Mouse (Mus musculus) CH12.LX (cell line): Measurements from ENCODE around the gene Sh2d1b2. TPM values are rescaled to one million over a fixed set of nuclear protein-coding genes. Genes with fewer than 3 reads are reported as not detected.

Experiments
- DNase-seq: peaks from one replicate; pipeline ENCODE4 v3.0.0-alpha.2; 2013; ENCODE audit errors: extremely low read depth
- H3K27ac ChIP-seq: 2 replicates; pipeline ENCODE4 v1.5.1; 2012; ENCODE audit warnings: low read depth, mild to moderate bottlenecking, control low read depth, moderate library complexity; ENCODE audit not compliant: insufficient read depth
- H3K27me3 ChIP-seq: replicated peaks from 2 replicates; pipeline ENCODE3; 2012; ENCODE audit warnings: inconsistent platforms
- H3K36me3 ChIP-seq, 2 experiments: replicated peaks in 1 of 2; 2 replicates each; pipeline versions ENCODE3 to v1.6.1; 2012; ENCODE audit warnings: inconsistent platforms in 1 of 2, low read length in 1 of 2, mild to moderate bottlenecking in 1 of 2, mixed read lengths in 1 of 2, moderate library complexity in 1 of 2; ENCODE audit not compliant: control insufficient read depth in 1 of 2, insufficient read depth in 1 of 2
- H3K4me1 ChIP-seq, 2 experiments: 2 replicates each; pipeline ENCODE4 v1.6.1; 2012; ENCODE audit warnings: inconsistent platforms in 1 of 2, moderate library complexity in 1 of 2; ENCODE audit not compliant: insufficient read depth in 2 of 2, control insufficient read depth in 1 of 2
- H3K4me2 ChIP-seq: 2 replicates; pipeline ENCODE4 v1.6.1; 2012; ENCODE audit warnings: low read depth, mild to moderate bottlenecking, control low read depth; ENCODE audit not compliant: poor library complexity, insufficient read depth, severe bottlenecking
- H3K4me3 ChIP-seq, 3 experiments: fragments of 150-350 bp in 1 of 3; sonication (generic) in 1 of 3; replicated peaks in 1 of 3; 2 replicates each; pipeline versions ENCODE3 to v1.5.1; 2011 to 2012; ENCODE audit warnings: low read depth in 2 of 3, low read length in 2 of 3, mild to moderate bottlenecking in 2 of 3, moderate library complexity in 2 of 3, control low read depth in 1 of 3, improper control_type of control experiment in 1 of 3, inconsistent platforms in 1 of 3, mixed read lengths in 1 of 3; ENCODE audit not compliant: poor library complexity in 1 of 3
- H3K79me2 ChIP-seq: replicated peaks from 2 replicates; pipeline ENCODE4 v1.6.1; 2012; ENCODE audit warnings: mild to moderate bottlenecking, moderate library complexity; ENCODE audit not compliant: control insufficient read depth, poor library complexity, insufficient read depth, severe bottlenecking; ENCODE audit errors: extremely low read depth
- H3K9ac ChIP-seq: 2 replicates; pipeline ENCODE4 v1.6.1; 2012; ENCODE audit warnings: low read depth, mild to moderate bottlenecking, control low read depth, moderate library complexity; ENCODE audit not compliant: insufficient read depth
- H3K9me3 ChIP-seq: replicated peaks from 2 replicates; pipeline ENCODE3; 2012; ENCODE audit warnings: low read length, inconsistent platforms, mixed read lengths
- BHLHE40 ChIP-seq: IDR thresholded peaks from 2 replicates; pipeline ENCODE4 v1.6.1; 2011; ENCODE audit warnings: mild to moderate bottlenecking, low read depth, low read length, improper control_type of control experiment
- CTCF ChIP-seq, 2 experiments: IDR thresholded peaks in 1 of 2; conservative IDR thresholded peaks in 1 of 2; 2 replicates each; pipeline ENCODE4 v1.5.1; 2011 to 2012; ENCODE audit warnings: low read depth in 2 of 2, low read length in 2 of 2, improper control_type of control experiment in 1 of 2, inconsistent platforms in 1 of 2, mild to moderate bottlenecking in 1 of 2, moderate library complexity in 1 of 2
- E2F4 ChIP-seq: IDR thresholded peaks from 2 replicates; pipeline ENCODE4 v1.6.1; 2011; ENCODE audit warnings: low read depth, low read length, improper control_type of control experiment; ENCODE audit not compliant: insufficient replicate concordance
- ELF1 ChIP-seq: IDR thresholded peaks from 2 replicates; pipeline ENCODE4 v1.6.1; 2014; ENCODE audit warnings: low read depth, mild to moderate bottlenecking, inconsistent platforms, low read length, improper control_type of control experiment
- ETS1 ChIP-seq: conservative IDR thresholded peaks from 2 replicates; pipeline ENCODE4 v1.6.1; 2012; ENCODE audit warnings: low read depth, mild to moderate bottlenecking, inconsistent platforms, low read length, improper control_type of control experiment, moderate library complexity
- GABPA ChIP-seq: IDR thresholded peaks from 2 replicates; pipeline ENCODE4 v1.6.1; 2012; ENCODE audit warnings: low read depth, low read length, improper control_type of control experiment, inconsistent platforms; ENCODE audit not compliant: insufficient replicate concordance
- JUN ChIP-seq: IDR thresholded peaks from 2 replicates; pipeline ENCODE4 v1.6.1; 2011; ENCODE audit warnings: low read depth, mild to moderate bottlenecking, low read length, improper control_type of control experiment, moderate library complexity; ENCODE audit not compliant: insufficient read depth
- JUND ChIP-seq: conservative IDR thresholded peaks from 2 replicates; pipeline ENCODE4 v1.6.1; 2011; ENCODE audit warnings: low read depth, low read length, improper control_type of control experiment
- KAT2A ChIP-seq: IDR thresholded peaks from 2 replicates; pipeline ENCODE4 v1.6.1; 2012; ENCODE audit warnings: low read length, improper control_type of control experiment, inconsistent platforms; ENCODE audit not compliant: insufficient replicate concordance
- MAFK ChIP-seq: IDR thresholded peaks from 2 replicates; pipeline ENCODE4 v1.6.1; 2011; ENCODE audit warnings: low read length, improper control_type of control experiment; ENCODE audit not compliant: insufficient replicate concordance
- MXI1 ChIP-seq: IDR thresholded peaks from 2 replicates; pipeline ENCODE4 v1.6.1; 2011; ENCODE audit warnings: mild to moderate bottlenecking, low read depth, low read length, improper control_type of control experiment
- MYC ChIP-seq: IDR thresholded peaks from 2 replicates; pipeline ENCODE4 v1.6.1; 2011; ENCODE audit warnings: low read depth, mild to moderate bottlenecking, improper control_type of control experiment, low read length
- PAX5 ChIP-seq: IDR thresholded peaks from 2 replicates; pipeline ENCODE4 v1.6.1; 2012; ENCODE audit warnings: low read length, inconsistent platforms, mixed read lengths
- POLR2AphosphoS2 ChIP-seq: IDR thresholded peaks from 2 replicates; pipeline ENCODE4 v1.6.1; 2011; ENCODE audit warnings: low read depth, low read length, improper control_type of control experiment
- RAD21 ChIP-seq: IDR thresholded peaks from 2 replicates; pipeline ENCODE4 v1.6.1; 2011; ENCODE audit warnings: low read depth, mild to moderate bottlenecking, low read length, improper control_type of control experiment, moderate library complexity
- RCOR1 ChIP-seq: conservative IDR thresholded peaks from 2 replicates; pipeline ENCODE4 v1.6.1; 2012; ENCODE audit warnings: low read depth, mild to moderate bottlenecking, inconsistent platforms, low read length, improper control_type of control experiment
- SIN3A ChIP-seq: IDR thresholded peaks from 2 replicates; pipeline ENCODE4 v1.6.1; 2012; ENCODE audit warnings: low read length, improper control_type of control experiment, inconsistent platforms
- SMC3 ChIP-seq: IDR thresholded peaks from 2 replicates; pipeline ENCODE4 v1.6.1; 2011; ENCODE audit warnings: low read depth, low read length, improper control_type of control experiment
- TBP ChIP-seq: conservative IDR thresholded peaks from 2 replicates; pipeline ENCODE4 v1.6.1; 2011; ENCODE audit warnings: low read depth, low read length, improper control_type of control experiment
- UBTF ChIP-seq: IDR thresholded peaks from 2 replicates; pipeline ENCODE4 v1.6.1; 2012; ENCODE audit warnings: low read depth, mild to moderate bottlenecking, inconsistent platforms, low read length, improper control_type of control experiment, moderate library complexity
- ZC3H11A ChIP-seq: IDR thresholded peaks from 2 replicates; pipeline ENCODE4 v1.6.1; 2012; ENCODE audit warnings: low read depth, mild to moderate bottlenecking, inconsistent platforms, low read length, improper control_type of control experiment
- ZKSCAN1 ChIP-seq: IDR thresholded peaks from 2 replicates; pipeline ENCODE4 v1.6.1; 2012; ENCODE audit warnings: low read depth, inconsistent platforms, low read length, improper control_type of control experiment, borderline replicate concordance
- ZMIZ1 ChIP-seq: IDR thresholded peaks from 2 replicates; pipeline ENCODE4 v1.6.1; 2012; ENCODE audit warnings: low read depth, mild to moderate bottlenecking, inconsistent platforms, low read length, improper control_type of control experiment
- ZNF384 ChIP-seq: IDR thresholded peaks from 2 replicates; pipeline ENCODE4 v1.6.1; 2012; ENCODE audit warnings: low read depth, low read length, improper control_type of control experiment, inconsistent platforms
- dilution Hi-C: fragments of 300-500 bp; cut with MboI; formaldehyde crosslinking; loops from 2 replicates; pipeline ENCODE4 v1.14.3; 2020; ENCODE audit warnings: low sequenced_read_pairs; ENCODE audit not compliant: extremely low pct_unique_long_range_greater_than_20kb, extremely low pct_ligation_motif_present
- in situ Hi-C: fragments of 300-500 bp; cut with MboI; formaldehyde crosslinking; loops from 3 replicates; pipeline ENCODE4 v1.14.3; 2019; ENCODE audit warnings: low sequenced_read_pairs, low pct_ligation_motif_present, low pct_unique_long_range_greater_than_20kb, mixed read lengths
- polyA plus RNA-seq: library from polyadenylated mRNA; unstranded; fragments of >175 nt; gene quantifications from 2 replicates; pipeline ENCODE4 v1.2.1, GENCODE M21; 2012; ENCODE audit warnings: low read depth; ENCODE audit not compliant: insufficient read length
- total RNA-seq, 2 experiments: library from RNA; depleted of rRNA; stranded (reverse); fragments of 300-350 nt in 1 of 2; fragments of >200 nt in 1 of 2; gene quantifications; 2 replicates each; pipeline ENCODE4 v1.2.3; 2012 to 2014

The Sh2d1b2 gene
- total and polyA plus RNA-seq, 3 experiments: 0.47 to 1.1 TPM; not detected in 1

- peak; percentile 37; the same call in 1 of the 2 replicates for TF ChIP-seq ELF1
Measured at GRCm38 (mm10) chr1:170277016-170277415, 44.5 kb downstream of the Sh2d1b2 start, which contains the start of gene Sh2d1b1 (continued).

GRCm38 (mm10) chr1:170282415-170283129 is 50.0 kb downstream of the Sh2d1b2 start:
- Histone ChIP-seq H3K9ac (no peak overlapping the region), H3K4me2 (no peak overlapping the region), H3K9me3 (no peaks in the 10 kb centered on the region), H3K36me3 (peaks cover 0 to 32% of the 10 kb centered on the region in 2 experiments), H3K27ac (no peak overlapping the region), H3K27me3 (no peaks in the 10 kb centered on the region)
- in situ Hi-C loops: no loop called here
- dilution Hi-C loops: no loop called here
- no peak for TF ChIP-seq ZMIZ1
- TF ChIP-seq TBP: no peak
- no peak for TF ChIP-seq KAT2A
- no peak for TF ChIP-seq JUND
- no peak for TF ChIP-seq MYC
- no peak for TF ChIP-seq ETS1
- TF ChIP-seq RCOR1: no peak
- no peak for TF ChIP-seq ZKSCAN1
- TF ChIP-seq, all 38 proteins: peak for 0
- H3K4me1 ChIP-seq: peaks cover under 1 to 34% of the 10 kb centered on the region in 2 experiments; a peak in 2 of 4 replicates
- H3K79me2 ChIP-seq: no peaks in the 10 kb centered on the region
- no peak overlapping the region for H3K4me3 ChIP-seq
- no peak for DNase-seq

DNA sequence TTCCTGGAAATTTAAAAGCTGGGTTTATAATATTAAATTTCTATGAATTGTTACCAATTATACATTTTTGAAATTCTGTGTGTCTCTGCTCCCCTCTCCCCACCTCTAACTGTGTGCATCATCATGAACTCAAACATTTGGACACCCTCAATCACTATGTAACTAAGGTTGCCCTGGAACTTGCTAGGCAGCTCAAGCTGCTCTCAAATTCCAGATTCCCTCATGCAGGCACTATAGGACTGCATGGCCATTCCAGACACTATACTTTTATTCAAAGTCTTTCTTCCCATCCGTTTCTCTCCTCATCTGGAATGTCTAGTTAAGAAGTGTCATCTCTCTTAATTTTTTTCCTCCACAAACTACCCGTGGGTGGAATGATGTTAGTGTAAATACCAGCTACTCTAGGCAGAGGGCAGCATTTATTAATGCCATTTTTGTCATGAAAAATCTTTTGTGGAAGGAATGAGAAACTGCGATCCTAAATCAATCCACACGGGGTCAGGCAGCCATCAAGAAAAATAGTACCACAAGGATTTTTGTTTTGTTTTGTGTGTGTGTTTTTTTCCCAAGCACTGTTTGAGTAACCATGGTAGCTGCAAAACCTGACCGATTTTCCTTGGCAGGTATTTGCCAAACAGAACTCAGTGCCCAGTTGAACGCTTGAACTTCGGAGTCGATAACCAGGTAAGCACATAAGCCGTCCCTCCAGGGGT is 59.8 kb downstream of the Sh2d1b2 start:
- dilution Hi-C loops: no loop called here
- in situ Hi-C loops: loop anchor here (10.0 kb wide), 1 partner anchor 68 kb away; no protein-coding TSS in a partner anchor
- no peaks in the 10 kb centered on the region for H3K4me1 ChIP-seq
- H3K79me2 ChIP-seq: no peaks in the 10 kb centered on the region
- no peak for TF ChIP-seq BHLHE40
- TF ChIP-seq ZC3H11A: no peak
- TF ChIP-seq UBTF: no peak
- TF ChIP-seq PAX5: no peak
- TF ChIP-seq ETS1: no peak
- peak; percentile 62 for TF ChIP-seq RAD21
- peak in 1 of 2 experiments; percentile 76; a peak in 2 of 4 replicates for TF ChIP-seq CTCF (conservative IDR thresholded peaks at IDR 0.05 in 1 of 2, IDR thresholded peaks at IDR 0.05 in 1 of 2; ENCODE audit: low read depth in 2 of 2, low read length in 2 of 2)
- TF ChIP-seq KAT2A: no peak
- TF ChIP-seq ZMIZ1: no peak
- no peak for TF ChIP-seq JUN
- TF ChIP-seq SMC3: peak; percentile 68
- TF ChIP-seq MXI1: no peak
- TF ChIP-seq GABPA: no peak
- TF ChIP-seq SIN3A: no peak
- no peak for TF ChIP-seq MAFK
- no peak for TF ChIP-seq E2F4
- no peak for TF ChIP-seq ZNF384
- TF ChIP-seq JUND: no peak
- TF ChIP-seq POLR2AphosphoS2: no peak
- TF ChIP-seq, all 38 proteins: peak for 3
- no peaks in the 10 kb centered on the region for H3K36me3 ChIP-seq
- no peak overlapping the region for H3K4me2 ChIP-seq
- H3K4me3 ChIP-seq: no peak overlapping the region
- H3K27me3 ChIP-seq: no peaks in the 10 kb centered on the region
- no peak overlapping the region for H3K9ac ChIP-seq
- peak; percentile 29 for DNase-seq
- peaks cover 4% of the 10 kb centered on the region for H3K9me3 ChIP-seq
- no peak overlapping the region for H3K27ac ChIP-seq
